Mouse (Mus musculus) left cerebral cortex, postnatal 14 days (tissue): ENCODE measurements around the gene Cnbp. TPM values are rescaled to one million over a fixed set of nuclear protein-coding genes. Genes with fewer than 3 reads are reported as not detected.

Experiments used
- DNase-seq, 2 experiments: peaks; one replicate each; pipeline ENCODE4 v3.0.0; 2021 to 2022; ENCODE audit warnings: low spot score in 2 of 2, mixed read lengths in 1 of 2
- intact Hi-C: fragments of 180-260 bp; cut with DNase I; formaldehyde crosslinking; loops from one replicate; pipeline ENCODE4 v1.15.1; 2025
- total RNA-seq, 2 experiments: library from RNA; stranded (reverse); gene quantifications; 2 replicates each; pipeline ENCODE4 v1.2.3; 2021

Gene Cnbp
- total RNA-seq, 2 experiments from 2014 or later = 238 to 247 TPM

- no peak for DNase-seq
- intact Hi-C loops = no loop called here
Observed at GRCm38 (mm10) chr6:87809651-87810161, 41.2 kb downstream of the Cnbp start.

- intact Hi-C loops = no loop called here
- DNase-seq = no peak
Observed at GRCm38 (mm10) chr6:87809144-87809543, 41.8 kb downstream of the Cnbp start.

GRCm38 (mm10) chr6:87808521-87808920 is 42.4 kb downstream of the Cnbp start:
- intact Hi-C loops = no loop called here
- no peak for DNase-seq

- intact Hi-C loops = no loop called here
- no peak for DNase-seq
Observed at GRCm38 (mm10) chr6:87807735-87808440, 43.0 kb downstream of the Cnbp start.

- intact Hi-C loops = no loop called here
Observed at GRCm38 (mm10) chr6:87806857-87807256, 44.0 kb downstream of the Cnbp start.

GRCm38 (mm10) chr6:87806028-87806427 is 44.9 kb downstream of the Cnbp start:
- intact Hi-C loops = no loop called here
- peak in 1 of 2 experiments; percentile 23 for DNase-seq

More at GRCm38 (mm10) chr6:87806857-87807256, 44.0 kb downstream of the Cnbp start:
- no peak for DNase-seq

GRCm38 (mm10) chr6:87805448-87805847 is 45.5 kb downstream of the Cnbp start:
- no peak for DNase-seq
- intact Hi-C loops = no loop called here

- no peak for DNase-seq
- intact Hi-C loops = no loop called here
Observed at GRCm38 (mm10) chr6:87804886-87805285, 46.0 kb downstream of the Cnbp start.

GRCm38 (mm10) chr6:87804036-87804435 is 46.9 kb downstream of the Cnbp start:
- intact Hi-C loops = no loop called here
- no peak for DNase-seq

GRCm38 (mm10) chr6:87802462-87802861 is 48.4 kb downstream of the Cnbp start:
- DNase-seq = no peak
- intact Hi-C loops = no loop called here

GRCm38 (mm10) chr6:87799576-87799975 is 51.3 kb downstream of the Cnbp start:
- DNase-seq = no peak

GRCm38 (mm10) chr6:87797321-87797720 is 53.6 kb downstream of the Cnbp start:
- no peak for DNase-seq
- intact Hi-C loops = no loop called here

More at GRCm38 (mm10) chr6:87799576-87799975, 51.3 kb downstream of the Cnbp start:
- intact Hi-C loops = no loop called here

GRCm38 (mm10) chr6:87796251-87796880 is 54.5 kb downstream of the Cnbp start:
- intact Hi-C loops = no loop called here
- DNase-seq = no peak

- intact Hi-C loops = no loop called here
- no peak for DNase-seq
Observed at GRCm38 (mm10) chr6:87795385-87796150, 55.3 kb downstream of the Cnbp start.

- no peak for DNase-seq
- intact Hi-C loops = no loop called here
Observed at GRCm38 (mm10) chr6:87793821-87794510, 56.9 kb downstream of the Cnbp start.

Other genes with a start within 250 kb of the Cnbp start
- 1 to 10 TPM; 7.5 to 9.5 TPM for gene Aplf, start 178.9 kb downstream of the Cnbp start, total RNA-seq
- gene Efcc1, start 120.2 kb downstream of the Cnbp start, total RNA-seq = 1 to 10 TPM; 4.0 to 4.3 TPM
- 1 to 10 TPM; 1.3 TPM for gene Gp9, start 73.0 kb downstream of the Cnbp start, total RNA-seq
- gene Rab43, start 38.9 kb downstream of the Cnbp start, total RNA-seq = 10 to 100 TPM; 20.1 to 21.3 TPM
- 1 to 10 TPM; 3.2 to 3.5 TPM for gene Gm45140, start 15.3 kb downstream of the Cnbp start, total RNA-seq
- gene Isy1, start 12.3 kb downstream of the Cnbp start, total RNA-seq = 10 to 100 TPM; 28.4 to 30.1 TPM
- gene Copg1, start 36.7 kb upstream of the Cnbp start, total RNA-seq = 100 to 1,000 TPM; 196 to 202 TPM
- gene Hmces, start 62.8 kb upstream of the Cnbp start, total RNA-seq = 10 to 100 TPM; 28.0 to 28.3 TPM
- 10 to 100 TPM; 61.9 to 84.0 TPM for gene H1fx, start 130.5 kb upstream of the Cnbp start, total RNA-seq
- 100 to 1,000 TPM; 319 to 329 TPM for gene Rab7, start 194.2 kb upstream of the Cnbp start, total RNA-seq
- 100 to 1,000 TPM; 166 to 168 TPM for gene Rpn1, start 233.4 kb upstream of the Cnbp start, total RNA-seq